Mouse (Mus musculus) MEL (cell line): ENCODE data around the gene Sclt1.

ENCODE experiments used
- CTCF ChIP-seq, 3 experiments: IDR thresholded peaks in 2 of 3; conservative IDR thresholded peaks in 1 of 3; 2 replicates each; pipeline ENCODE4 v1.5.1; 2011 to 2012; ENCODE audit warnings: low read length in 3 of 3, low read depth in 2 of 3, mild to moderate bottlenecking in 2 of 3, improper control_type of control experiment in 1 of 3, inconsistent platforms in 1 of 3, mixed read lengths in 1 of 3, moderate library complexity in 1 of 3; ENCODE audit not compliant: control insufficient read depth in 1 of 3, insufficient read depth in 1 of 3, poor library complexity in 1 of 3, severe bottlenecking in 1 of 3
- MAZ ChIP-seq: IDR thresholded peaks from 2 replicates; pipeline ENCODE4 v1.6.1; 2012; ENCODE audit warnings: low read depth, mild to moderate bottlenecking, inconsistent platforms, low read length, improper control_type of control experiment
- TBP ChIP-seq: IDR thresholded peaks from 2 replicates; pipeline ENCODE4 v1.8.0; 2011; ENCODE audit warnings: low read depth, low read length, improper control_type of control experiment
- TCF12 ChIP-seq: IDR thresholded peaks from 2 replicates; pipeline ENCODE4 v1.6.1; 2014; ENCODE audit warnings: low read depth, mild to moderate bottlenecking, inconsistent platforms, low read length, improper control_type of control experiment, moderate library complexity

GRCm38 (mm10) chr3:41589246-41589914 lies 152.9 kb downstream of the Sclt1 start:
- TF ChIP-seq TCF12 (no peak), TBP (no peak), MAZ (no peak), CTCF (IDR thresholded peaks at IDR 0.05 in 2 of 3, conservative IDR thresholded peaks at IDR 0.05 in 1 of 3; ENCODE audit: control insufficient read depth in 1 of 3, insufficient read depth in 1 of 3, low read depth in 2 of 3, low read length in 3 of 3, poor library complexity in 1 of 3, severe bottlenecking in 1 of 3) (no peak)
